Mouse (Mus musculus) stomach, postnatal 0 days (tissue): ENCODE measurements around the gene Gcsam.

Source experiments
- CTCF ChIP-seq: IDR thresholded peaks from 2 replicates; pipeline ENCODE4 v1.5.1; 2016; ENCODE audit warnings: antibody characterized with exemption, low read depth, mild to moderate bottlenecking, moderate library complexity
- EP300 ChIP-seq: optimal IDR thresholded peaks from 2 replicates; pipeline ENCODE3; 2016; ENCODE audit warnings: antibody characterized with exemption

DNA sequence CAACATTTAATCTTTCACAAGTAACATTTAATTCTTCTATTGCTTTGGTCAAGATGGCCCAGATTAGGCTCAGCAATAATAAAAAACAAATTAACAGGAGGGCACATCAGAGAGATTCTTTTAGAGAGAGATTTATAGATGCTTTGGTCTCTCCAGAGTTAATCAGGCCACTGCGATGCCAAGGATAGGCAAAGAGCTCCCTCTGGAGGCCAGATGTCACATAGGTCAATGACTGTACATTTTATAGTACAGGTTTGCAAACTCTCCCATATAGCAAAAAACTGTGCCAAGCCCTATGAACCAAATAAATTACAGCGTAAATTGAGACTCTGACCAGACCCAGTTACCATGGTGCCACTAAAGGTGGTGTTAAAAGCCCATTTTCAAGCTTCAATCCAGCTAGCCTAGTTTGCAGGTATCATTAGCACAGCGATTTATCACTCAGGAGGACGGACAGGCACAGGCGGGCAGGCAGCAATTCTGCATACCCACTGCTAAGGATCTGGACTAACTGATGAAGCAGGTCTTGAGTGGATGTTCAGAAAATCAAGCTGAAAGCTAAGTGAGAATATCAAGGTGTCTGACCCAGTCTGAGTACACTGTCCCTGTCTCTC lies 20.3 kb downstream of the Gcsam start:
- TF ChIP-seq CTCF (peak; percentile 87), EP300 (no peak)
